Mouse (Mus musculus) ES-E14 (cell line): ENCODE data around the gene Prr15.

Experiments used
- CHD2 ChIP-seq: IDR thresholded peaks from 2 replicates; pipeline ENCODE4 v1.6.1; 2014; ENCODE audit warnings: mild to moderate bottlenecking, low read depth, low read length, inconsistent platforms
- HCFC1 ChIP-seq: IDR thresholded peaks from 2 replicates; pipeline ENCODE4 v1.6.1; 2012; ENCODE audit warnings: low read length, inconsistent platforms, borderline replicate concordance; ENCODE audit not compliant: insufficient read depth
- MAFK ChIP-seq: IDR thresholded peaks from 2 replicates; pipeline ENCODE4 v1.6.1; 2014; ENCODE audit warnings: mild to moderate bottlenecking, low read depth, low read length, inconsistent platforms; ENCODE audit not compliant: insufficient read depth
- ZC3H11A ChIP-seq: IDR thresholded peaks from 2 replicates; pipeline ENCODE4 v1.6.1; 2012; ENCODE audit warnings: low read depth, mild to moderate bottlenecking, inconsistent platforms, low read length, borderline replicate concordance

- no peak for TF ChIP-seq ZC3H11A
- no peak for TF ChIP-seq CHD2
- no peak for TF ChIP-seq MAFK
- TF ChIP-seq HCFC1: no peak
These were observed 6.6 kb downstream of the Prr15 start for GRCm38 (mm10) chr6:54332203-54332602.
